Mouse (Mus musculus) heart, adult 2 months (tissue): ENCODE measurements around the gene Cdkn1c. TPM values are rescaled to one million over a fixed set of nuclear protein-coding genes. Genes with fewer than 3 reads are reported as not detected.

ENCODE experiments used
- DNase-seq, 2 experiments: peaks; one replicate each; pipeline ENCODE4 v3.0.0; 2021
- H3K27ac ChIP-seq: fragments of 200-600 bp; 2 replicates; pipeline ENCODE4 v1.8.1; 2022
- H3K27me3 ChIP-seq: fragments of 200-500 bp; 2 replicates; pipeline ENCODE4 v1.6.1; 2012; ENCODE audit warnings: mild to moderate bottlenecking, low read length, inconsistent platforms, mixed read lengths; ENCODE audit not compliant: control insufficient read depth, insufficient read depth
- H3K36me3 ChIP-seq: fragments of 200-500 bp; 2 replicates; pipeline ENCODE4 v1.6.1; 2012; ENCODE audit warnings: low read length, inconsistent platforms; ENCODE audit not compliant: control insufficient read depth, insufficient read depth
- H3K4me1 ChIP-seq: fragments of 200-500 bp; 2 replicates; pipeline ENCODE4 v1.6.1; 2011; ENCODE audit warnings: low read length; ENCODE audit not compliant: control insufficient read depth, insufficient read depth
- H3K4me3 ChIP-seq: fragments of 200-600 bp; 2 replicates; pipeline ENCODE4 v1.8.1; 2022
- H3K79me2 ChIP-seq: fragments of 200-500 bp; replicated peaks from 2 replicates; pipeline ENCODE4 v1.6.1; 2012; ENCODE audit warnings: mild to moderate bottlenecking, inconsistent platforms, low read length, moderate library complexity, mixed read lengths; ENCODE audit not compliant: control insufficient read depth, insufficient read depth
- H3K9ac ChIP-seq: fragments of 200-500 bp; 2 replicates; pipeline ENCODE4 v1.6.1; 2012; ENCODE audit warnings: low read depth, mild to moderate bottlenecking, control low read depth, inconsistent platforms, low read length, mixed read lengths
- CTCF ChIP-seq: fragments of 200-600 bp; IDR thresholded peaks from 2 replicates; pipeline ENCODE4 v1.8.1; 2022; ENCODE audit warnings: antibody characterized with exemption, mild to moderate bottlenecking, moderate library complexity
- EP300 ChIP-seq: fragments of 200-500 bp; IDR thresholded peaks from 2 replicates; pipeline ENCODE4 v1.6.1; 2011; ENCODE audit warnings: low read depth, low read length, control low read depth; ENCODE audit not compliant: insufficient read depth
- POLR2A ChIP-seq: fragments of 200-500 bp; IDR thresholded peaks from 2 replicates; pipeline ENCODE4 v1.6.1; 2011; ENCODE audit warnings: mild to moderate bottlenecking, low read depth, low read length, control low read depth; ENCODE audit not compliant: insufficient read depth
- WGBS: fragments of 180-500 bp; shearing (Covaris S2); methylation state at CpG from one replicate; pipeline ENCODE4 v1.1.7; 2018; 5-methylcytosine and 5-hydroxymethylcytosine counted together
- intact Hi-C: fragments of 180-260 bp; cut with DNase I; formaldehyde crosslinking; loops from one replicate; pipeline ENCODE4 v1.15.1; 2025
- polyA plus RNA-seq: library from polyadenylated mRNA; depleted of rRNA; stranded (reverse); fragments of >200 nt; gene quantifications from 2 replicates; pipeline ENCODE4 v1.2.3, GENCODE M21; 2012
- total RNA-seq, 2 experiments: library from RNA; stranded (reverse); gene quantifications; 2 replicates each; pipeline ENCODE4 v1.2.3; 2021

Cdkn1c gene
- total and polyA plus RNA-seq, 3 experiments = 12.3 to 42.4 (median 33.9) TPM

GRCm38 (mm10) chr7:143437894-143438581, 22.8 kb downstream of the Cdkn1c start:
- 7% methylated on average over 63 of the region's 63 CpGs for WGBS
- no peak for TF ChIP-seq POLR2A
- TF ChIP-seq EP300 = no peak
- TF ChIP-seq CTCF = no peak
- H3K36me3 ChIP-seq = no peaks in the 10 kb centered on the region
- H3K4me3 ChIP-seq = peak overlapping the region; percentile 53
- intact Hi-C loops = no loop called here
- H3K27ac ChIP-seq = peak overlapping the region; percentile 63
- DNase-seq = peak; percentile 19 to 54
- H3K4me1 ChIP-seq = peaks cover 8% of the 10 kb centered on the region
- peak overlapping the region; percentile 73 for H3K9ac ChIP-seq
- no peaks in the 10 kb centered on the region for H3K79me2 ChIP-seq
- no peaks in the 10 kb centered on the region for H3K27me3 ChIP-seq

GRCm38 (mm10) chr7:143437231-143437893, 23.5 kb downstream of the Cdkn1c start:
- peaks cover 13% of the 10 kb centered on the region for H3K4me1 ChIP-seq
- 35% methylated on average over 18 of the region's 18 CpGs for WGBS
- no peak for TF ChIP-seq POLR2A
- TF ChIP-seq EP300 = no peak
- TF ChIP-seq CTCF = no peak
- no peaks in the 10 kb centered on the region for H3K36me3 ChIP-seq
- H3K9ac ChIP-seq = peak overlapping the region; percentile 73
- intact Hi-C loops = no loop called here
- no peaks in the 10 kb centered on the region for H3K79me2 ChIP-seq
- H3K4me3 ChIP-seq = peak overlapping the region; percentile 53
- no peaks in the 10 kb centered on the region for H3K27me3 ChIP-seq
- H3K27ac ChIP-seq = peak overlapping the region; percentile 63
- DNase-seq = no peak

- Histone ChIP-seq H3K27ac (peak overlapping the region; percentile 58), H3K79me2 (no peaks in the 10 kb centered on the region), H3K9ac (no peak overlapping the region), H3K27me3 (no peaks in the 10 kb centered on the region), H3K36me3 (no peaks in the 10 kb centered on the region), H3K4me1 (peaks cover 27% of the 10 kb centered on the region), H3K4me3 (no peak overlapping the region)
- TF ChIP-seq CTCF (no peak), POLR2A (no peak), EP300 (no peak)
- intact Hi-C loops = no loop called here
- WGBS = 53% methylated on average over 7 of the region's 7 CpGs
- peak; percentile 68 to 82 for DNase-seq
Observed at GRCm38 (mm10) chr7:143433331-143433730, 27.5 kb downstream of the Cdkn1c start.

GRCm38 (mm10) chr7:143432631-143433030, 28.2 kb downstream of the Cdkn1c start:
- no peak for TF ChIP-seq POLR2A
- TF ChIP-seq EP300 = peak; percentile 46; the same call in 1 of the 2 replicates
- Histone ChIP-seq H3K79me2 (no peaks in the 10 kb centered on the region), H3K27ac (peak overlapping the region; percentile 58), H3K27me3 (no peaks in the 10 kb centered on the region), H3K36me3 (no peaks in the 10 kb centered on the region), H3K9ac (no peak overlapping the region), H3K4me3 (no peak overlapping the region), H3K4me1 (peaks cover 27% of the 10 kb centered on the region)
- intact Hi-C loops = no loop called here
- 59% methylated on average over 1 of the region's 1 CpGs for WGBS
- peak in 1 of 2 experiments; percentile 26 for DNase-seq

GRCm38 (mm10) chr7:143428814-143429499, 31.9 kb downstream of the Cdkn1c start:
- H3K4me1 ChIP-seq = peaks cover 26% of the 10 kb centered on the region
- H3K79me2 ChIP-seq = no peaks in the 10 kb centered on the region
- 73% methylated on average over 2 of the region's 2 CpGs for WGBS
- no peaks in the 10 kb centered on the region for H3K27me3 ChIP-seq
- H3K4me3 ChIP-seq = no peak overlapping the region
- TF ChIP-seq EP300 (no peak), POLR2A (no peak), CTCF (no peak)
- no peak overlapping the region for H3K9ac ChIP-seq
- no peaks in the 10 kb centered on the region for H3K36me3 ChIP-seq
- H3K27ac ChIP-seq = 0 out of 2 replicates have a peak overlapping the region, but pooled peaks have one; percentile 20
- no peak for DNase-seq
- intact Hi-C loops = no loop called here
